Mouse (Mus musculus) limb, embryonic 13.5 days (tissue): Measurements from ENCODE around the gene Pip4k2c. TPM values are rescaled to one million over a fixed set of nuclear protein-coding genes. Genes with fewer than 3 reads are reported as not detected.
A peak's percentile ranks its signal among the peaks of the same experiment; 100 is the strongest.
"Not testable (repeated sequence)": the region's sequence is repeated elsewhere in the genome, so short reads cannot be mapped to it uniquely, and the experiment has no call there.

Source experiments
- ATAC-seq: fragments of 200-750 bp; cut with Nextera tagmentation; 2 replicates; pipeline ENCODE4 v1.8.0; 2017; ENCODE audit warnings: low read depth, moderate number of reproducible peaks, moderate TSS enrichment; ENCODE audit not compliant: low FRiP score
- H3K27ac ChIP-seq: fragments of 300-500 bp; sonication (generic); 2 replicates; pipeline ENCODE4 v1.5.1; 2015; ENCODE audit warnings: inconsistent platforms, mild to moderate bottlenecking, moderate library complexity
- H3K27me3 ChIP-seq: fragments of 300-500 bp; sonication (generic); 2 replicates; pipeline ENCODE4 v1.6.1; 2015; ENCODE audit warnings: mild to moderate bottlenecking, inconsistent platforms
- H3K36me3 ChIP-seq: fragments of 300-500 bp; sonication (generic); 2 replicates; pipeline ENCODE4 v1.6.1; 2015; ENCODE audit warnings: inconsistent platforms, mild to moderate bottlenecking, moderate library complexity
- H3K4me1 ChIP-seq: fragments of 300-500 bp; sonication (generic); 2 replicates; pipeline ENCODE4 v1.6.1; 2015; ENCODE audit warnings: inconsistent platforms
- H3K4me2 ChIP-seq: fragments of 300-500 bp; sonication (generic); replicated peaks from 2 replicates; pipeline ENCODE4 v1.6.1; 2015; ENCODE audit warnings: inconsistent platforms, mild to moderate bottlenecking, moderate library complexity
- H3K4me3 ChIP-seq: fragments of 300-500 bp; sonication (generic); 2 replicates; pipeline ENCODE4 v1.5.1; 2015; ENCODE audit warnings: moderate library complexity, mild to moderate bottlenecking, inconsistent platforms
- H3K9ac ChIP-seq: fragments of 300-500 bp; sonication (generic); 2 replicates; pipeline ENCODE4 v1.6.1; 2015; ENCODE audit warnings: mild to moderate bottlenecking, inconsistent platforms
- H3K9me3 ChIP-seq: fragments of 300-500 bp; sonication (generic); 2 replicates; pipeline ENCODE4 v1.6.1; 2016; ENCODE audit warnings: inconsistent platforms
- WGBS: fragments of 180-500 bp; shearing (Covaris S2); methylation state at CpG from one replicate; pipeline ENCODE4 v1.1.7; 2015; 5-methylcytosine and 5-hydroxymethylcytosine counted together
- polyA plus RNA-seq: library from polyadenylated mRNA; unstranded; fragments of >200 nt; fragmentation: Nextera tagmentation; extraction: Ambion mirVana; gene quantifications from 2 replicates; pipeline ENCODE4 v1.2.1, GENCODE M21; 2015

Pip4k2c gene
- polyA plus RNA-seq, 1 experiment from 2014 or later = 29.1 TPM

DNA sequence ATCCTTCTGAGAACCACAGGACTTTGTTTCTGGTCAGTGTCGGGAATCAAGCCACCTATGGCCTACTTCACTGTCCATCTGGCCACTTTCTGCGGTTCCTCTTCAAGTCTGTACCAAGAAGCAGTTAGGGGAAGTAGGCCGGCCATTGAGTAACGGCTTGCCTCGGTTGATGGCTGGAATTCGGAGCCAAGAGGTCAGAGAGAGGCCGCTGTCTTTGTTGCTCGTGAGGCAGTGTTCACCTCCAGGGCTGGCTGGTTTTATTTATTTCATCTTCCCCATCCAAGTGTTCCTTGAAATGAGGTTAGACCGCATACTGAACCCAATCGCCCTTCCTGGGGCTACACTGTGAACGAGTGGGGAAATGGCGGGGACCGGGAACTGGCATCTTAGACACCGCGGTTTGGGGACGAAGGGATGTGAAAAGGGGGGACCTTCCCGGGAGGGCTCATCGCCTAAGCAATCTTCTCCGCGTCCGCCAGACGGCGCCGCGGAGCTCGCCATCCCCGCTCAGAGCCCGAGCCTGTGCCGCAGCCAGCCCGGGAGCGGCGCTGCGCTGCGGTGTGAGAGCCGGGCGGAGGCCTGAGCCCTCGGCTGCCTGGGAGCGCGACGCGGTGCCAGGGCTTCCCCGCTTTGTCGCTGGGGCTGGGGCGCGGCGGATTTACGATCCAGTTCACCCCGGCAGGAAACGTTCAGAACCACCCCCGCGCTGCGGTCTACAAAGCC lies 46.6 kb downstream of the Pip4k2c start, which contains the start of gene B4galnt1:
Gene B4galnt1 (plus strand): TSS at position 595 of the 723 bp plus-strand sequence.
- Histone ChIP-seq H3K36me3 (no peaks in the 10 kb centered on the region), H3K9me3 (no peaks in the 10 kb centered on the region), H3K4me2 (peak within 1 kb of the TSS; percentile 100), H3K9ac (peak within 1 kb of the TSS; percentile 76), H3K4me3 (peak within 1 kb of the TSS; percentile 65), H3K27me3 (peaks cover 72% of the 10 kb centered on the region), H3K27ac (no peak within 1 kb of the TSS), H3K4me1 (peaks cover 17% of the 10 kb centered on the region)
- ATAC-seq = peak; percentile 83
- WGBS = 3% methylated on average over 52 of the region's 52 CpGs

DNA sequence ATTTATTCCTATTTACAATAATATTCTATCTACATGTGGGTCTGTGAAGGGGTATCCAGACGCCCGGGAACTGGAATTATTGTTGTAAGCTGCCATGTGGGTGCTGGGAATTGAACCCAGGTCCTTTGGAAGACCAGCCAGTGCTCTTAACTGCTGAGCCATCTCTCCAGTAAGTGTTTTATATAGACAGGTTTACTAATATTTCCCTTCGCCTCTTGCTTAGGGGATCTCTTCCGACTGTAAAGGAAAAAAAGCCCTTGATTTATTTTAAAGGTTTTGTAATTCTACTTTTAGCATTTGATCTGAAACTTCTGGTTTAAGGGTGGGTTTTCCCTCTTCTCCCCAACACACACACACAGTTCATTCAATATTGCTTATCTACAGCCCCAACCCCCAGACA lies 47.2 kb downstream of the Pip4k2c start:
- no peaks in the 10 kb centered on the region for H3K36me3 ChIP-seq
- H3K27me3 ChIP-seq = peaks cover 66% of the 10 kb centered on the region
- no peaks in the 10 kb centered on the region for H3K9me3 ChIP-seq
- peak overlapping the region; percentile 100 for H3K4me2 ChIP-seq
- no peak overlapping the region for H3K27ac ChIP-seq
- H3K4me3 ChIP-seq = 0 out of 2 replicates have a peak overlapping the region, but pooled peaks have one; percentile 65
- no peak overlapping the region for H3K9ac ChIP-seq
- WGBS = 92% methylated on average over 4 of the region's 4 CpGs
- ATAC-seq = no peak
- peaks cover 15% of the 10 kb centered on the region for H3K4me1 ChIP-seq

DNA sequence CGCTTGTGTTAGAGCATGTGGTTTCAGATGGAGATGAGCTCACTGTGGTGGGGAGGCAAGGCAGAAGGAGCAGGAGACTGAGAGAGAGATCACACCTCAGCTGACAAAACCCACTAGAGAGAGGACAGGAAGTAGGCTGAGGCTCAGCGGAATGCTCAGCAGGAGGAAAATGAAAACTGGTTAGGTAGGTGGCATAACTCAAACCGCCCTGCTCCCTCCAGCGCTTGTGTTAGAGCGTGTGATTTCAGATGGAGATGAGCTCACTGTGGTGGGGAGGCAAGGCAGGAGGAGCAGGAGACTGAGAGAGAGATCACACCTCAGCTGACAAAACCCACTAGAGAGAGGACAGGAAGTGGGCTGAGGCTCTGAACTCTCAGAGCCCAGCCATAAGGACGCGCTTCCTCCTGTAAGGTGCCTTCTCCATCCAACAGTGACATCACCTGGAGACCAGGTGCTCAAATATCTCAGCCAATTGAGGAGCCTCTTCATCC lies 48.6 kb downstream of the Pip4k2c start:
- Histone ChIP-seq H3K27me3 (peaks cover 52% of the 10 kb centered on the region), H3K4me1 (peaks cover 15% of the 10 kb centered on the region)
- not testable (repeated sequence) for ATAC-seq, H3K4me3 ChIP-seq, H3K27ac ChIP-seq, H3K9ac ChIP-seq, H3K9me3 ChIP-seq, H3K36me3 ChIP-seq, H3K4me2 ChIP-seq
- WGBS = 45% methylated on average over 7 of the region's 7 CpGs

DNA sequence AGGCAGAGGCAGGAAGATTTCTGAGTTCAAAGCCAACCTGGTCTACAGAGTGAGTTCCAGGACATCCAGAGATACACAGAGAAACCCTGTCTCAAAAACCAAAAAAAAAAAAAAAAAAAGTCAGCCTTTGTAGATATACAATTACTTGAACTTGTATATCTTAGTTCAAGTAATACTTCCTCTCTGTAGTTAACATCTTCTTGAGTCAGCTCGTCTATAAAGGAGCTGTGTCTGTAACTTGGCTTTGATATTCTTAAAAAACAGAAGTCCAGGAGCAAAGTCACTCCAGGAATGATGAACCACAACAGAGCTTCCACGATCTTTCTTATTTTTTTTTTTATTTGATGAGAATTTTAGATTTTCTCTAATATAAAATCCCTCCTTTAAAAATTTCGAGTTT lies 50.7 kb downstream of the Pip4k2c start:
- Histone ChIP-seq H3K4me3 (no peak overlapping the region), H3K27ac (no peak overlapping the region), H3K4me1 (peaks cover 5% of the 10 kb centered on the region), H3K9me3 (no peaks in the 10 kb centered on the region), H3K9ac (no peak overlapping the region), H3K27me3 (peaks cover 32% of the 10 kb centered on the region), H3K4me2 (no peak overlapping the region), H3K36me3 (no peaks in the 10 kb centered on the region)
- ATAC-seq = no peak
- 75% methylated on average over 3 of the region's 3 CpGs for WGBS

DNA sequence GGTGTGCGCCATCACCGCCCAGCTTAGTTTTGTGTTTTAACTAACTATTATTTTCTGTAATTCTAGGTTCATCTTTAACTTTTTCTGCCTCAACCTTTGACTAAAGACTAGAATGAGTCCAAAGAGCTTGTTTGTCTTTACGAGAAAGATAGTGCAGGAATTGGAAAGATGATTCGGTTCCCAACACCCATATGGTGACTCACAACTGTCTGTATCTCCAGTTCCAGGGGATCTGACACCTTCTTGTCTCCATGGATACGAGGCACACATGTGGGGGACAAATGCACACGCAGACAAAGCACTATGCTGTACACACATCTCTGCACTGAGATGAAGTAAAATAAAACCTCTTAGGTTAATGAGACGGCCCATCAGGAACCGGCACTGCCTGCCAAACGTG lies 51.3 kb downstream of the Pip4k2c start:
- H3K4me1 ChIP-seq = no peaks in the 10 kb centered on the region
- H3K27me3 ChIP-seq = peaks cover 25% of the 10 kb centered on the region
- no peak overlapping the region for H3K4me3 ChIP-seq
- H3K27ac ChIP-seq = no peak overlapping the region
- no peaks in the 10 kb centered on the region for H3K9me3 ChIP-seq
- WGBS = 81% methylated on average over 9 of the region's 9 CpGs
- no peak for ATAC-seq
- no peak overlapping the region for H3K4me2 ChIP-seq
- no peak overlapping the region for H3K9ac ChIP-seq
- H3K36me3 ChIP-seq = no peaks in the 10 kb centered on the region

DNA sequence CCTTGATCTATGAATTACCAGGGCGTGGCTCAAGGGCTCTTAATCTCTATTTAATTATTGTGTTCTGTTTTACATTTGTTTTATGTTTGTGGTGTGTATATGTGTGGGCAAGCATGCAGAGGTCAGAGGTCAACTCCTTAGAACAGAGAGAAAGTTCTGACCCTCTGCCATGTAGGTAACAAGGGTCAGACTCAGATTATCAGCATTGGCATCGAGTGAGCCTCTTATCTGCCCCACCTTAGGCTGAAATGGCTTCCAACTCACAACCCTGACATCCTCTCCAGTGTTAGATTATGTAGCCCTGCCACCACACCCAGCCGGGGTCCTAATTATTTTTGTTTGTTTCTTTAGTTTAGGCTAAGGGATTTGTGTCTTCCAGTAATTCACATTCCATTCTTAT lies 52.9 kb downstream of the Pip4k2c start:
- H3K4me2 ChIP-seq = no peak overlapping the region
- no peaks in the 10 kb centered on the region for H3K9me3 ChIP-seq
- no peak overlapping the region for H3K9ac ChIP-seq
- H3K27ac ChIP-seq = no peak overlapping the region
- no peaks in the 10 kb centered on the region for H3K4me1 ChIP-seq
- H3K27me3 ChIP-seq = peaks cover 11% of the 10 kb centered on the region
- H3K4me3 ChIP-seq = no peak overlapping the region
- H3K36me3 ChIP-seq = no peaks in the 10 kb centered on the region
- no peak for ATAC-seq
- 65% methylated on average over 3 of the region's 3 CpGs for WGBS

DNA sequence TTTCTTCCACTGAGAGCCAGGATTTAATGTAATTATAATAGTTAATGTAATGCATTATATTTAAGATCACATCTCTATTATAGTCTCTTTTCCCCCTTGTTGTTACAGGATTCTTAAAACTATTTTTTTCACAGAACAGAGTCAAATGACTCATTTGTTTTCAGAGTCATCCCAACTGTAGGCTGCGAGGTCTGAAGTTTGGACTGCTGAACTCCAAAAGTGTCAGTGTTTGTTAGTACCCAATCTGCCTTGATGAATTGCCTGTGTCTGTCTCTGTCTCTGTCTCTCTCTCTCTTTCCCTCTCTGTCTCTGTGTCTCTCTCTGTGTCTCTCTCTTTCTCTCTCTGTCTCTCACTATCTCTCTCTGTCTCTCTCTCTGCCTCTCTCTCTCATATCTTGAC lies 54.9 kb downstream of the Pip4k2c start:
- no peak for ATAC-seq
- 77% methylated on average over 1 of the region's 1 CpGs for WGBS

GRCm38 (mm10) chr10:127156089-127156488 lies 55.3 kb downstream of the Pip4k2c start:
- no peak overlapping the region for H3K4me2 ChIP-seq
- H3K36me3 ChIP-seq = no peaks in the 10 kb centered on the region
- H3K27me3 ChIP-seq = 0 out of 2 replicates have a peak, but pooled peaks cover 4% of the 10 kb centered on the region
- no peaks in the 10 kb centered on the region for H3K4me1 ChIP-seq
- H3K4me3 ChIP-seq = no peak overlapping the region
- no peak for ATAC-seq
- H3K27ac ChIP-seq = no peak overlapping the region
- no peak overlapping the region for H3K9ac ChIP-seq
- H3K9me3 ChIP-seq = no peaks in the 10 kb centered on the region
- WGBS = 98% methylated on average over 1 of the region's 1 CpGs

More for the DNA sequence above, 54.9 kb downstream of the Pip4k2c start:
- no peaks in the 10 kb centered on the region for H3K9me3 ChIP-seq
- H3K27me3 ChIP-seq = 0 out of 2 replicates have a peak, but pooled peaks cover 4% of the 10 kb centered on the region
- H3K27ac ChIP-seq = no peak overlapping the region
- no peaks in the 10 kb centered on the region for H3K4me1 ChIP-seq
- H3K4me2 ChIP-seq = no peak overlapping the region
- H3K36me3 ChIP-seq = no peaks in the 10 kb centered on the region
- no peak overlapping the region for H3K9ac ChIP-seq
- H3K4me3 ChIP-seq = no peak overlapping the region

DNA sequence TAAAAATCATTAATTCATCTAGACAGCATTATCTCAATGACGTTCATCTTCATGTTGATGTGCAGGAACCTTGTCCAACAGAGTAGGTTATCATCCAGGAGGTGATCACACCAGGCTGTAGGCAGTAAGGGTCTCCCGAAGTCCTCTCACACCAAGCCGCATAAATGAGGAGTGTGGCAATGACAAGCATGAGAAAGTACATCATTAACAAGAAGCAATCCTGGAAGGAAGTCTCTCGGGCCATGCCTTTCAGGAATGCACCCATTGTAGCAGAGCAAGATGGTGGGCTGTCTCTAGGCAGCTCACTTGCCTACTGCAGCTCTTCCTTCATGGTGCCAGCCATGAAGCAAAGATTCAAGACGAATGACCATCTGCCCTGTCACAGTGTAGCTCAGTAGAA lies 56.7 kb downstream of the Pip4k2c start:
- no peak for ATAC-seq
- H3K4me2 ChIP-seq = no peak overlapping the region
- no peaks in the 10 kb centered on the region for H3K27me3 ChIP-seq
- no peaks in the 10 kb centered on the region for H3K4me1 ChIP-seq
- WGBS = 84% methylated on average over 5 of the region's 5 CpGs
- no peak overlapping the region for H3K27ac ChIP-seq
- no peak overlapping the region for H3K9ac ChIP-seq
- no peaks in the 10 kb centered on the region for H3K36me3 ChIP-seq
- no peaks in the 10 kb centered on the region for H3K9me3 ChIP-seq
- no peak overlapping the region for H3K4me3 ChIP-seq

DNA sequence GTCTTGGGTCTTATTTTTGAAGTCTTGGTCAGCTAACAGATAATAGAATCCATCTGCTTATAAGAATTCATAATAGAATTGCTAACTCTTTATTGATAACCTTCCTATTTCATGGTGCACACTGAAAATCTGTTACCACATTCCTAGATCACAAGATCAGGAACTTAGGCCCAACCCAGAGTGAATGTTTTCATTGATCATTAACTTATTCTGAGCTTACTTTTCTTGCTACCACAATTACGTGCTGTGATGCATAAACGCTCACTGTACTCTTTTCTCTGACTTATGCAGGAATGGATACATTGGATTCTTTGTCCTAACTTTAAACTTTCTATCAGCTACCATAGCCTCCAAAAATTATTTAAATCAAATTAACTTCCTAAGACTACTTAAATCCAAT lies 57.1 kb downstream of the Pip4k2c start:
- Histone ChIP-seq H3K36me3 (no peaks in the 10 kb centered on the region), H3K27ac (no peak overlapping the region), H3K4me2 (no peak overlapping the region), H3K9me3 (no peaks in the 10 kb centered on the region), H3K9ac (no peak overlapping the region), H3K4me3 (no peak overlapping the region), H3K4me1 (no peaks in the 10 kb centered on the region), H3K27me3 (no peaks in the 10 kb centered on the region)
- no peak for ATAC-seq
- 90% methylated on average over 2 of the region's 2 CpGs for WGBS

DNA sequence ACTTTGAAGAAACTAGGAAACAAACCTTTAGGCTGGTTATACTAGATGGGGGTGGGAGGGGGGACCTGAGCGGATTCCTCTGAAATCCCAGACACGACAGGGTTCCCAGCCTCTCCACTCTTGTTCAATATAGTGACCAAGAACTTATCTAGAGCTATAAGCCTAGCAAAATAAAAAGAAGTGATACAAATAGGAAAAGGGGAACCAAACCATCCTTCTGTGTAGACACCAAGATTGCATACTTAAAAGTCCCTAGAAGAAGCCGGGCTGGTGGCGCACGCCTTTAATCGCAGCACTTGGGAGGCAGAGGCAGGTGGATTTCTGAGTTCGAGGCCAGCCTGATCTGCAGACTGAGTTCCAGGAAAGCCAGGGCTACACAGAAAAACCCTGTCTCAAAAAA lies 58.1 kb downstream of the Pip4k2c start:
- Histone ChIP-seq H3K4me2 (no peak overlapping the region), H3K36me3 (no peaks in the 10 kb centered on the region), H3K9me3 (no peaks in the 10 kb centered on the region), H3K9ac (no peak overlapping the region), H3K4me1 (no peaks in the 10 kb centered on the region), H3K4me3 (no peak overlapping the region), H3K27me3 (no peaks in the 10 kb centered on the region), H3K27ac (no peak overlapping the region)
- WGBS = 94% methylated on average over 7 of the region's 7 CpGs
- no peak for ATAC-seq

DNA sequence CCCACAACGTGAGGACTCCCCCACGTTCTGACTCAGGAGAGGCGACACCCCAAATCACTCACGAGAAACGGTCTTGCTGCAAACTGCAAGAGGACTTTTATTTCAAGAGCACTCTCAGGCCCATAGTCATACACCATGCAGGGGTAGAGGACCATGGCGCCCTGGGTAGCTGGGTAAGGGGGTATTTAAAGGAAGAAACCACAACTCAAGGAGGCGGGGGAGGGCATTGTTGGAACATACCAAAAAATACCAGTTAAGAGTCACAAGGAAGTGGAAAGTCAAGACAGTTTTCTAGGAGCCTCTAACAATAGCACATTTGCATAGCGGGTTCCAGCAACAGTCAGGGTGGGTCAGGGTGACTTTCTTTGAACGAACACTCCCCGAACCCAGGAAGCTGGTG lies 58.8 kb downstream of the Pip4k2c start:
- H3K9me3 ChIP-seq, H3K4me3 ChIP-seq, H3K4me2 ChIP-seq, H3K27ac ChIP-seq, ATAC-seq, H3K4me1 ChIP-seq, H3K36me3 ChIP-seq, H3K9ac ChIP-seq, H3K27me3 ChIP-seq: not testable (repeated sequence)
- WGBS = 89% methylated on average over 10 of the region's 10 CpGs

GRCm38 (mm10) chr10:127151233-127151632 lies 60.2 kb downstream of the Pip4k2c start:
- H3K9me3 ChIP-seq, H3K4me1 ChIP-seq, H3K9ac ChIP-seq, ATAC-seq, H3K27ac ChIP-seq, H3K4me3 ChIP-seq, H3K4me2 ChIP-seq, H3K36me3 ChIP-seq, H3K27me3 ChIP-seq: not testable (repeated sequence)
- whole genome bisulfite sequencing = 89% methylated on average over 3 of the region's 3 CpGs
